Mouse (Mus musculus): ENCODE data around the gene Cdc42ep1. TPM values are rescaled to one million over a fixed set of nuclear protein-coding genes. Genes with fewer than 3 reads are reported as not detected.

Gene Cdc42ep1
- total RNA-seq (2021) = 10 to 100 TPM in 1 of 2 experiments, 1 to 10 TPM in 1; 6.5 to 11.0 TPM
- long read RNA-seq, experiment 1, transcript Cdc42ep1-201 (3 exons, 2,560 nt) = major isoform, 6 of 9 reads
- long read RNA-seq, experiment 1, partial matches to known transcripts = 3 of 9 reads
- long read RNA-seq, experiment 1, other reads (novel, unspliced or antisense) = 0 of 9 reads
- long read RNA-seq, experiment 2, transcript Cdc42ep1-201 (3 exons, 2,560 nt) = major isoform, 8 of 12 reads
- long read RNA-seq, experiment 2, partial matches to known transcripts = 2 of 12 reads
- long read RNA-seq, experiment 2, other reads (novel, unspliced or antisense) = 2 of 12 reads

DNA sequence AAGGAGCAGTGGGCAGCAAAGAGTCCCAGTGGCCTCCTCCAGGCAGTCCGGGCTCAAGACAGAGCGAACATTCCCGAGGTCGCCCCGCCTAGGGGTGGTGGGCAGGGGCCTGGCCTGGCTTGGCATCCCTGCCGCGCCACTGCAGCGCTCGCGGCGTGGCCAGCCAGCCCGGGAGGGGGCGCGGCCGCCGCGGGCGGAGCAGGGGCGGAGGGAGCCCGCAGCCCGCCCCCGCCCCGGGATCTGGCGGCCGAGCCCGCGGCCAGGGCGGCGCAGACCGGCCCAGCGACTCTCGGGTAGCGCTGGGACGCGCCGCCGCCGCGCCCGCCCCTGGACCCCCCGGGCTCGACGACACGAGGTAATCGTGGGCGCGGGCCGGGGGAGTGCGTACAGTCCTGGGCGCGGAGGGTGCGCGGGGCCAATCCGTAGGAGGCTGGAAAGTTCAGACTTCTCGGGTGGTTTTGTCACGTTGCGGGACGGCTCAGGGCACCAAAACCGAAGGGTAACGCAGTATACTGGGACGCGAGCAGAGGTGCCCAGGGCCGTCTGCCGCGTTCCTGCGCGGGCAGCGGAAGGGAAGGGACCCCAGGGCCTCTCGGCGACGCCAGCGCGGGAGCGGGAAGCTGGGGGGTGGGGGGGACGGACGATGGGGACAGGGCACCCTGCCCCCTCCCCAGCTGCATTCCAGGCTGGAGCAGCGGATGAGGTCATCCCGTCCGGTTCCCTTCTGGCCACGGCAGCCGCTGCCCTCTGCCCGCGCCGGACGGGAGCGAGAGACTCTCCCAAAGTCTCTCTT lies at the start of gene Cdc42ep1:
Gene Cdc42ep1, plus strand, starts transcription at position 254 of the 793 bp plus-strand sequence.
- DNase-seq (ENCODE audit: low spot score in 2 of 2) = no peak
- intact Hi-C loops (cut with DNase I) = no loop called here

DNA sequence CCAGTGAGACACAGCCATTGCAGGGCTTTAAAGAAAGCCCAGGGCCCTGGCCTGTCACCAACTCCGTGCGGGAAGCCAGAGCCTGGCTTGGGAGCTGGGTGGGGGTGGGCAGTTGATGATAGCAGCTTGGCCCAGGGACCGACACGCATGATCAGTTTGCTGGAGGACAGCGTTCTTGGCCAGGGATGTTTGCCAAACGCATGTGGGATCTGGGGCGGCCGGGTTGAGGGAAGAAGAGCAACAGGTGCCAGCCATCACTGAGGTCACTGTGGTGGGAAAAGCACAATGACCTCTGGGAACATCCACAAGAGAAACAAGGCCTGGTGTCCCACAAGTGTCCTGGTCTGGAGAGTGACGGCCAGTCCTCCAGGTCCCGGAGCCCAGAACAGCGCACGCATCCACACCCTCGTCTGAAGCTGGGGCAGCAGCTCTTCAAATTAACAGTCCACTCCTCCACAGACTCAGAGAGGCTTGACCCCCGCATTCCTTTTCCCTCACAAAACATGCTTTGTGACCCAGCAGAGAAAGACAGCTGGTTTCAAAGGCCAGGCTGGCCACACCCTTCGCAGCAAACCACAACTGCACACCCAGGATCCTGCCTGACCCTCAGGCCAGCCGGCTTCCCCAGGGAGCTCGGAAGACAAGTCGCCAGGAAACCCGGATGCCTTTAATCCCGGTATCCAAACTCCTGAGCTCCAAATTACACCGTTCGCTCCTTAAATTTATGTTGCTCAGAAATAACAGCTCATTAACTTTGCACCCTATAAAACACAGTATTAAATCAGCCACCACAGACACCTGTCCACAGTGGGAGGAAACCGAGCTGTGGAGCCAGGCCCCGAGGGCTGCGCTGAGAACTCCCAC lies 46.0 kb upstream of the Cdc42ep1 start:
- intact Hi-C loops (cut with DNase I) = no loop called here

DNA sequence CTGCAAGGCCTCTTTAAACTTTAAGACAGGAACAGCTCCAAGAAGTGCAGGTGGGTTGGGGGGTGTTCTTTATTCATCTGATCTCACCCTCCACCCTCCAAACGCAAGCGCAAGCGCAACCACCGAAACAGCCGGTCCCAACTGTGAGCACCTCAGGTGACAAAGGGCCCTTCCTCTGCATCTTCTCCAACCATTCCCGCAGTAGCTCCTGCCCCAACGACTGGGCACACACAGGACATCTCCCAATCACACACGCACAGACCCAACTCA lies 45.4 kb upstream of the Cdc42ep1 start:
- DNase-seq (ENCODE audit: low spot score in 2 of 2) = no peak
- intact Hi-C loops (cut with DNase I) = no loop called here

More for the DNA sequence above, 46.0 kb upstream of the Cdc42ep1 start:
- DNase-seq (ENCODE audit: low spot score in 2 of 2) = no peak

DNA sequence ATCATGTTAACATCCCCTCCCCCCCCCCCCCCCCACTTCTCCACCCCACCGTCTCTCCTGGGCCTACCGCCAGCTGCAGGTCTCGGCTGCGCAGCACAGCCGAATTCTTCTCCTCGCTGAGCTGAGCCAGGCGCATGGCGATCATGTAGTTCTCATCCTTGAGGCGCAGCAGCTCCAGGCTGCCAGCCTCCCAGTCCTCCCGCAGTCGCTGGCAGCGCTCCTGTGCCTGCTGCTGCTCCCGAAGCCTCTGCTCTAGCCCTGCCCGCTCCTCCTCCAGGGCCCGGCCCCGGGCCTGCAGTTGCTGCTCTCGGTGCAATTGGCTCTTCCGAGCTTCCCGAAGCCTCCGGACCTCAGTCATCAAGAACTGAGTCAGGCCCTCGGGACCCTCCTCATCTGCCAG lies 43.4 kb upstream of the Cdc42ep1 start:
- peak in 1 of 2 experiments; percentile 50 for DNase-seq (ENCODE audit: low spot score in 2 of 2)
- intact Hi-C loops (cut with DNase I) = no loop called here

GRCm38 (mm10) chr15:78801571-78801970 lies 40.9 kb upstream of the Cdc42ep1 start:
- intact Hi-C loops (cut with DNase I) = no loop called here
- no peak for DNase-seq (ENCODE audit: low spot score in 2 of 2)

DNA sequence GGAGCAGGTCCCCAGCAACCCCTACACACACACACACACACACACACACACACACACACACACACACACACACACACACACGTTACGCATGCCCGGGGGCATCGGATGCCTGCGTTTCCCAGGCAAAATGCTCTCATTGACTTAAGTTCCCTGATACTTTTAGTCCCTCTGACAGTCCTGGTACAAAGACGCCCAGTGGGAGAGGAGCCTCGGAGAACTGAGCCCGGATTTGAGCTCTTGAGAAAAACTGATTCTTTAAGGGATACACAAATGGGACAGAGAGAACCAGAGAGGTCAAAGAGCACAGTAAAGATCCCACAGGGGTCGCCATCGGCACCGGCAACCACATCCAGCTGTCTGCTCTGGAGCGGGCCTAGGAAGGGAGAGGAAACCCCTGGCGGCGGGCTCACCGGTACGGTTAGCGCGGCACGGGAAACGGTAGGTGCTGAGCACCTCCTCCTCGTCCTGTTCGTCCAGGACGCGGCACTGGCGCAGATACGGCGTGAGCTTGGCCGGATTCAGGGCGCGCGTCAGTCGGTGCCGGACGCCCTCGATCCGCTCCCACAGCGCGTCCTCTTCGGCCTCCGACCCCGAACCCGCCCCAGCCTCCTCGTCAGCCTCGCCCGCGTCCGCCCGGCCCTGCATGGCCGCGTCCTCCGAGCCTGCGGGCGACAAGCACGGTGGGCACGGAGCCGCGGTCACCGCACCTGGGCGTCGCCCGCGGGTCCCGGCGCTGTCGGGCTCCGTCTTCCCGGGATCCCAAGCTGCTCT lies 40.3 kb upstream of the Cdc42ep1 start:
- intact Hi-C loops (cut with DNase I) = no loop called here
- no peak for DNase-seq (ENCODE audit: low spot score in 2 of 2)

GRCm38 (mm10) chr15:78802776-78803391 lies 39.5 kb upstream of the Cdc42ep1 start, which contains the start of gene Card10:
Gene Card10, minus strand, starts transcription at chr15:78803042.
- intact Hi-C loops (cut with DNase I) = no loop called here
- DNase-seq (ENCODE audit: low spot score in 2 of 2) = no peak

DNA sequence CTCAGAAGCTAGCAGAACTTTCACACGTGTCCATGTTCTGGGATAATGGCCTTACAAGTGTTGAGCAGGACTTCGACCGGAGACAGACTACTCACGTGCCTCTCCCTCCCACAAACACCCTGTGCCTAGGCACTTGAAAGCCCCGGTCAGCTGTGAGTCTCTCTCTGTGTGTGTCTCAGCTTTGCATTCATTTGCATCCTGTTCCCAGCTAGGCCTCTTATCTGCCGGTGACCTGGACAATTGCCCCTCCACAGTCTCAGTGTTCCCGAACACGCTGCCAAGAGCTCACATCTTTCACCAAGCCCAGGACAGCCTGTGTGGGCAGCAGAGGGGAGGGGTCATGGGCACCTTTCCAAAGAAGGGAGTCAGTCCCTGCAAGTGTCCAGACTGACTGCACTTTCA lies 38.9 kb upstream of the Cdc42ep1 start:
- intact Hi-C loops (cut with DNase I) = no loop called here
- no peak for DNase-seq (ENCODE audit: low spot score in 2 of 2)

DNA sequence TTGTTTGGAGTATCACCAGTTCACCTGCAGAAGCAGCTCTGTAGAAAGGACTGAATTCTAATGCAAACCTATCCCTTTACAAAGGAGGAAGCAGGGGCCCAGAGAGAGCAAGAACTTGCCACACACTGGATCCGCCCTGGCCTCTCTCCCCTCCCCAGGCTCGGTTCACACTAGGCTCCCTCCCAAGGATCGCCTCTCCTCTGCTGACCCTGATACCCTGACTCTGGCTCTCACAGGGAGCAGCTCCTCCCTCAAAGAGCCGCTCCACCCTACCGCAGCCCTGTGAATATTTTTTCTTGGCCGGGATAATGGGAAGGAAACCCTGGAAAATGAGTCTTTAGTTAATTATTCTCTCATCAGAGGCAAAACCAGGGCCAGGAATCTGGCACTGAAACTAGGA lies 38.1 kb upstream of the Cdc42ep1 start:
- intact Hi-C loops (cut with DNase I) = no loop called here
- DNase-seq (ENCODE audit: low spot score in 2 of 2) = no peak

DNA sequence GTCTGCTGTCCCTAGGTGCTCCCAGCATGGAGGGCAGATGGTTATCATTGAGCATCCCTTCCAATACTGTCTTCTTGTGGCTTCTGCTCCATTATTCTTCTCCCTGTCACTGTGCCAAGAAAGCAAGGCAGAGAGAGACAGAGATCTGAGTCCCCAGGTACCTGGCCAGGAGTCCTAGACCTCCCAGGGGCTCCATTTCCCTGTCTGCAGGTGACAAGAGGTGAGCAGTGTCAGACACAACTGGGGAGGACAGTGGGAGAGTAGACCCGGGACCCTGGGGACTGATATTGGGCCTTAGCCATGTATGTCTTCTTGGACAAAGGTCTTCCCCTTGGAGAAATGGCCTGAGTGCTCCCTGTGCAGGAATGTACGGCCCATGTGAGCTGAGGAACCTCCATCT lies 37.1 kb upstream of the Cdc42ep1 start:
- no peak for DNase-seq (ENCODE audit: low spot score in 2 of 2)
- intact Hi-C loops (cut with DNase I) = no loop called here

- DNase-seq (ENCODE audit: low spot score in 2 of 2) = no peak
- intact Hi-C loops (cut with DNase I) = no loop called here
Measured at GRCm38 (mm10) chr15:78806614-78807013, 35.8 kb upstream of the Cdc42ep1 start.

- intact Hi-C loops (cut with DNase I) = no loop called here
- no peak for DNase-seq (ENCODE audit: low spot score in 2 of 2)
Measured at GRCm38 (mm10) chr15:78807141-78807540, 35.3 kb upstream of the Cdc42ep1 start.

GRCm38 (mm10) chr15:78808980-78809379 lies 33.4 kb upstream of the Cdc42ep1 start:
- intact Hi-C loops (cut with DNase I) = no loop called here
- DNase-seq (ENCODE audit: low spot score in 2 of 2) = no peak

DNA sequence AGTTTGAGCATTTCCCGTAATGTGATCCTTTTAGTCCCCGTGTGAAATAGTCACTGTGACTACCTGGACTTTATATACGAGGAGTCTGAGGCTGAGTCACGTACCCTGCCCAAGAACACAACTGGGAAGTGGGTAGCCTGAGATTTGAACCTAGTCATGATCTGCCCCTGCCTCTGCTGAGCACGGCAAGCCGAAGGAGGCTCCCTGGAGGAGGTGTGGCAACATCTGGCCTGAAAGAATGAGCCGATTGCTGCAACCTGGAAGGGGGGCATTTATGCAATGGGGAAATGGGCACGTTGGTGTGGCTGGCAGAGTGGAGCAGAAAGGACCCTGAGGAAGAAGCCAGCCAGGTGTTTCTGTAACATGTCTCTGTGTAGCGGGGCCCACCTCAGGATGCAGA lies 32.7 kb upstream of the Cdc42ep1 start:
- intact Hi-C loops (cut with DNase I) = no loop called here
- DNase-seq (ENCODE audit: low spot score in 2 of 2) = no peak

- intact Hi-C loops (cut with DNase I) = no loop called here
- no peak for DNase-seq (ENCODE audit: low spot score in 2 of 2)
Measured at GRCm38 (mm10) chr15:78810146-78810545, 32.3 kb upstream of the Cdc42ep1 start.

DNA sequence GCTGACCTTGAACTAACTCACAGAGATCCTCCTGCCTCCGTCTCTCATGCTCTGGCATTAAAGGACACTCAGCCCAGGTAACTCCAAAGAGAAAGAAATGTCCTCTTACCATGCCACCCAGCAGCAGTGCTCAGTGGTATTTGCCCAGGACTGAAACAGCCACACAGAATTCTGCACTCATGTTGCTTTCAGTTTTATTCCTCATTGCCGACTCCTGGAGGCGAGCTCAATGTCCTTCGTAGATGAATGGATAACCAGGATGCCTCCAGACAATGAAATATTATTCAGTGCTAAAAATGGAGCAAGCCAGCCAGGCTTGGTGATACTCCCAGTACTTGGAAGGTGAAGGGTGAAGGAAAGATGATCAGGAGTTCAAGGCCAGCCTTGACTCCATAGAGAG lies 28.8 kb upstream of the Cdc42ep1 start:
- intact Hi-C loops (cut with DNase I) = no loop called here
- no peak for DNase-seq (ENCODE audit: low spot score in 2 of 2)

DNA sequence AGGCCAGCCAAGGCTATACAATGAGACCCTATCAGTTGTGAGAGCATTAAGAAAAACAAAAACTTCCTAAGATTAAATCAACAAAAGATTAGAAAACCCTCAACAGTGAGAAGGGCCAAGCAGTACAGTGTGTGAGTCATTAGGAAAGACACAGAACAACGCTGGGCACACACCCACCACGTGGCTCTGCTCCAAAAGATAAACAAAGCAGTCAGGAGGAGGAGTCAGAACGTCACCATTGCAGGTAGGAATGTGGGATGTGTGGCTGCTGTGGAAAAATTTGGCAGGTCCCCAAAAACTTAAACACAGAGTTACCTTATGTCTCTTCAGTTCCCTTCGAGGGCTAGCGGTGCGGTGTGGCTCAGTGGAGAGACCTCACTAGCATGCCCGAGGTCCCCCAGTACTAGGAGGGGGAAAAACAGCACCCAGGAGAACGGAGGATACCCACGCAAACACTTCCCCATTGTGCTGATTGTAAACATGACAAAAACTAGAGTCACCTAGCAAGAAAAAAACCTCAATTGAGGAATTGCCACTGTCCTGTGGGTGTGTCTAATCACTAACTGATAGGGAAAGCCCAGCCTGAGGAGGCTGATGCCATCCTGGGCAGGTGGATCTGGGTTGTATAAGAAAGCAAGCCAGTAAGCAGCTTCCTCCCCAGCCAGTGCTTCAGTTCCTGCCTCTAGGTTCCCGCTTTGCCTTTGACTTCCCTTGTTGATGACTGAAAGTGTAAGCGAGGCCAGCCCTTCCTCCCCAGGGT lies 26.9 kb upstream of the Cdc42ep1 start:
- intact Hi-C loops (cut with DNase I) = no loop called here
- DNase-seq (ENCODE audit: low spot score in 2 of 2) = no peak

DNA sequence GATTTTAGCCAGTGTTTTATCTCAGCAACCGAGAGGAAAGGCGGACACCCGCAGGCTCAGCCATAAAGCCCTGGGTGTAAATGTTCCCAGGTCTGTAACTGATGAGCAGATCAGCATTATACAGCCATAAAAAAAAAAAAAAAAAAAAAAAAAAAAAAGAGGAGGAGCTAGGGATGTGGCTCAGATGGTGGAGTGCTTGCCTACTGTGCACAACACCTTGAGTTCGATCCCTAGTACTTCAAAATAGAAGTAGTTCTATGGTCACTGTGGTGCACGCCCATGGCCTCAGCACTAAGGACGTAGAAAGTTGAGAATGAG lies 26.4 kb upstream of the Cdc42ep1 start:
- DNase-seq (ENCODE audit: low spot score in 2 of 2) = no peak
- intact Hi-C loops (cut with DNase I) = no loop called here
